Mouse (Mus musculus): Measurements from ENCODE around the gene Vmp1. TPM values are rescaled to one million over a fixed set of nuclear protein-coding genes. Genes with fewer than 3 reads are reported as not detected.
A peak's percentile ranks its signal among the peaks of the same experiment; 100 is the strongest.

Gene Vmp1
- total RNA-seq (2014; fragmentation: Nextera tagmentation): 91.2 and 111 TPM in 2 replicates
- total RNA-seq (2017): 105 and 148 TPM in 2 replicates

- ATAC-seq (replicated peaks; ENCODE audit: low FRiP score, low TSS enrichment, poor library complexity, severe bottlenecking): peak; percentile 92
These were observed at the start of gene Vmp1, which contains the start of gene Ptrh2 for GRCm38 (mm10) chr11:86683395-86684125. Vmp1 (minus strand) TSS chr11:86683836. Ptrh2 (plus strand) TSS chr11:86683985.

GRCm38 (mm10) chr11:86731443-86731842 lies 47.8 kb upstream of the Vmp1 start:
- no peak for ATAC-seq (replicated peaks; ENCODE audit: low FRiP score, low TSS enrichment, poor library complexity, severe bottlenecking)

- no peak for ATAC-seq (replicated peaks; ENCODE audit: low FRiP score, low TSS enrichment, poor library complexity, severe bottlenecking)
These were observed 42.0 kb upstream of the Vmp1 start for GRCm38 (mm10) chr11:86725607-86726006.

GRCm38 (mm10) chr11:86724982-86725381 lies 41.3 kb upstream of the Vmp1 start:
- no peak for ATAC-seq (replicated peaks; ENCODE audit: low FRiP score, low TSS enrichment, poor library complexity, severe bottlenecking)

GRCm38 (mm10) chr11:86724004-86724403 lies 40.4 kb upstream of the Vmp1 start:
- ATAC-seq (replicated peaks; ENCODE audit: low FRiP score, low TSS enrichment, poor library complexity, severe bottlenecking): no peak

- ATAC-seq (replicated peaks; ENCODE audit: low FRiP score, low TSS enrichment, poor library complexity, severe bottlenecking): no peak
These were observed 35.8 kb upstream of the Vmp1 start for GRCm38 (mm10) chr11:86719390-86719789.

- no peak for ATAC-seq (replicated peaks; ENCODE audit: low FRiP score, low TSS enrichment, poor library complexity, severe bottlenecking)
These were observed 34.7 kb upstream of the Vmp1 start for GRCm38 (mm10) chr11:86718369-86718768.

GRCm38 (mm10) chr11:86717306-86718065 lies 33.9 kb upstream of the Vmp1 start:
- no peak for ATAC-seq (replicated peaks; ENCODE audit: low FRiP score, low TSS enrichment, poor library complexity, severe bottlenecking)

GRCm38 (mm10) chr11:86714606-86715005 lies 31.0 kb upstream of the Vmp1 start:
- ATAC-seq (replicated peaks; ENCODE audit: low FRiP score, low TSS enrichment, poor library complexity, severe bottlenecking): no peak

- no peak for ATAC-seq (replicated peaks; ENCODE audit: low FRiP score, low TSS enrichment, poor library complexity, severe bottlenecking)
These were observed 17.5 kb upstream of the Vmp1 start for GRCm38 (mm10) chr11:86701151-86701550.

GRCm38 (mm10) chr11:86695461-86695860 lies 11.8 kb upstream of the Vmp1 start:
- ATAC-seq (replicated peaks; ENCODE audit: low FRiP score, low TSS enrichment, poor library complexity, severe bottlenecking): no peak

- no peak for ATAC-seq (replicated peaks; ENCODE audit: low FRiP score, low TSS enrichment, poor library complexity, severe bottlenecking)
These were observed 8.9 kb upstream of the Vmp1 start for GRCm38 (mm10) chr11:86692546-86692945.

GRCm38 (mm10) chr11:86691956-86692355 lies 8.3 kb upstream of the Vmp1 start:
- ATAC-seq (replicated peaks; ENCODE audit: low FRiP score, low TSS enrichment, poor library complexity, severe bottlenecking): no peak

- ATAC-seq (replicated peaks; ENCODE audit: low FRiP score, low TSS enrichment, poor library complexity, severe bottlenecking): no peak
These were observed 7.8 kb upstream of the Vmp1 start for GRCm38 (mm10) chr11:86691482-86691881.

GRCm38 (mm10) chr11:86690383-86690782 lies 6.7 kb upstream of the Vmp1 start:
- ATAC-seq (replicated peaks; ENCODE audit: low FRiP score, low TSS enrichment, poor library complexity, severe bottlenecking): no peak

GRCm38 (mm10) chr11:86685366-86685765 lies 1.7 kb upstream of the Vmp1 start:
- no peak for ATAC-seq (replicated peaks; ENCODE audit: low FRiP score, low TSS enrichment, poor library complexity, severe bottlenecking)

GRCm38 (mm10) chr11:86684126-86685012 lies 733 bp upstream of the Vmp1 start:
- peak; percentile 11; the same call in 1 of the 2 replicates for ATAC-seq (replicated peaks; ENCODE audit: low FRiP score, low TSS enrichment, poor library complexity, severe bottlenecking)

- ATAC-seq (replicated peaks; ENCODE audit: low FRiP score, low TSS enrichment, poor library complexity, severe bottlenecking): no peak
These were observed 775 bp downstream of the Vmp1 start for GRCm38 (mm10) chr11:86682861-86683260.

- ATAC-seq (replicated peaks; ENCODE audit: low FRiP score, low TSS enrichment, poor library complexity, severe bottlenecking): no peak
These were observed 2.2 kb downstream of the Vmp1 start for GRCm38 (mm10) chr11:86681423-86681822.

- ATAC-seq (replicated peaks; ENCODE audit: low FRiP score, low TSS enrichment, poor library complexity, severe bottlenecking): no peak
These were observed 2.9 kb downstream of the Vmp1 start for GRCm38 (mm10) chr11:86680729-86681128.

All from megakaryocyte-erythroid progenitor cell, adult 5-6 weeks (primary cell).